Mouse (Mus musculus): ENCODE measurements at regions not wholly inside any gene's neighbourhood (a gene's known extent, or its start where the extent isn't known, plus 50 kb on each side); places are given as distances from the start of the nearest gene placed in this dataset.

- no peak for ATAC-seq (ENCODE audit: insufficient read depth)
Observed at GRCm38 (mm10) chr14:104208855-104209254, 258.9 kb downstream of the Pou4f1 start.

GRCm38 (mm10) chr14:104208040-104208816 is 259.6 kb downstream of the Pou4f1 start:
- TF ChIP-seq EP300 (IDR thresholded peaks at IDR 0.05; ENCODE audit: low read depth) (no peak), CTCF (IDR thresholded peaks at IDR 0.05; ENCODE audit: low read depth) (no peak)
- no peak for DNase-seq (ENCODE audit: low read depth in 3 of 3, low spot score in 3 of 3)
- Histone ChIP-seq H3K4me2 (ENCODE audit: low read depth) (no peak overlapping the region), H3K27ac (no peak overlapping the region), H3K4me1 (replicated peaks; ENCODE audit: control insufficient read depth in 2 of 2, insufficient read depth in 2 of 2, low read length in 1 of 2) (no peaks in the 10 kb centered on the region), H3K4me3 (ENCODE audit: insufficient read depth in 1 of 2, low read depth in 2 of 2, low read length in 2 of 2) (no peak overlapping the region), H3K27me3 (ENCODE audit: control insufficient read depth, insufficient read depth, low read length) (no peaks in the 10 kb centered on the region), H3K9ac (replicated peaks) (no peak overlapping the region), H3K36me3 (replicated peaks; ENCODE audit: control insufficient read depth, insufficient read depth, low read depth) (no peaks in the 10 kb centered on the region), H3K9me3 (ENCODE audit: control insufficient read depth, low read length) (no peaks in the 10 kb centered on the region)
- 63% methylated on average over 7 of the region's 7 CpGs for WGBS (ENCODE audit: insufficient replicate concordance)
- ATAC-seq (ENCODE audit: insufficient read depth), result no peak

More at GRCm38 (mm10) chr14:104208855-104209254, 258.9 kb downstream of the Pou4f1 start:
- no peak for DNase-seq (ENCODE audit: low read depth in 3 of 3, low spot score in 3 of 3)
- H3K4me2 ChIP-seq (ENCODE audit: low read depth), result no peak overlapping the region
- H3K9me3 ChIP-seq (ENCODE audit: control insufficient read depth, low read length), result no peaks in the 10 kb centered on the region
- no peak overlapping the region for H3K27ac ChIP-seq
- TF ChIP-seq EP300 (IDR thresholded peaks at IDR 0.05; ENCODE audit: low read depth) (no peak), CTCF (IDR thresholded peaks at IDR 0.05; ENCODE audit: low read depth) (no peak)
- no peaks in the 10 kb centered on the region for H3K27me3 ChIP-seq (ENCODE audit: control insufficient read depth, insufficient read depth, low read length)
- H3K36me3 ChIP-seq (replicated peaks; ENCODE audit: control insufficient read depth, insufficient read depth, low read depth), result no peaks in the 10 kb centered on the region
- H3K4me1 ChIP-seq (replicated peaks; ENCODE audit: control insufficient read depth in 2 of 2, insufficient read depth in 2 of 2, low read length in 1 of 2), result no peaks in the 10 kb centered on the region
- no peak overlapping the region for H3K9ac ChIP-seq (replicated peaks)
- no peak overlapping the region for H3K4me3 ChIP-seq (ENCODE audit: insufficient read depth in 1 of 2, low read depth in 2 of 2, low read length in 2 of 2)
- WGBS (ENCODE audit: insufficient replicate concordance), result 67% methylated on average over 4 of the region's 4 CpGs

GRCm38 (mm10) chr14:104206602-104207001 is 261.2 kb downstream of the Pou4f1 start:
- Histone ChIP-seq H3K36me3 (replicated peaks; ENCODE audit: control insufficient read depth, insufficient read depth, low read depth) (no peaks in the 10 kb centered on the region), H3K27me3 (ENCODE audit: control insufficient read depth, insufficient read depth, low read length) (no peaks in the 10 kb centered on the region), H3K4me2 (ENCODE audit: low read depth) (no peak overlapping the region), H3K9me3 (ENCODE audit: control insufficient read depth, low read length) (no peaks in the 10 kb centered on the region), H3K4me1 (replicated peaks; ENCODE audit: control insufficient read depth in 2 of 2, insufficient read depth in 2 of 2, low read length in 1 of 2) (no peaks in the 10 kb centered on the region), H3K4me3 (ENCODE audit: insufficient read depth in 1 of 2, low read depth in 2 of 2, low read length in 2 of 2) (no peak overlapping the region), H3K9ac (replicated peaks) (no peak overlapping the region), H3K27ac (no peak overlapping the region)
- TF ChIP-seq EP300 (IDR thresholded peaks at IDR 0.05; ENCODE audit: low read depth) (no peak), CTCF (IDR thresholded peaks at IDR 0.05; ENCODE audit: low read depth) (no peak)
- ATAC-seq (ENCODE audit: insufficient read depth) (no peak), DNase-seq (ENCODE audit: low read depth in 3 of 3, low spot score in 3 of 3) (no peak)
- 33% methylated on average over 2 of the region's 2 CpGs for WGBS (ENCODE audit: insufficient replicate concordance)

- no peaks in the 10 kb centered on the region for H3K9me3 ChIP-seq (ENCODE audit: control insufficient read depth, low read length)
- H3K4me1 ChIP-seq (replicated peaks; ENCODE audit: control insufficient read depth in 2 of 2, insufficient read depth in 2 of 2, low read length in 1 of 2), result no peaks in the 10 kb centered on the region
- H3K36me3 ChIP-seq (replicated peaks; ENCODE audit: control insufficient read depth, insufficient read depth, low read depth), result no peaks in the 10 kb centered on the region
- WGBS (ENCODE audit: insufficient replicate concordance), result 59% methylated on average over 17 of the region's 17 CpGs
- no peak overlapping the region for H3K9ac ChIP-seq (replicated peaks)
- no peak overlapping the region for H3K4me2 ChIP-seq (ENCODE audit: low read depth)
- ATAC-seq (ENCODE audit: insufficient read depth) (no peak), DNase-seq (ENCODE audit: low read depth in 3 of 3, low spot score in 3 of 3) (no peak)
- H3K27me3 ChIP-seq (ENCODE audit: control insufficient read depth, insufficient read depth, low read length), result no peaks in the 10 kb centered on the region
- no peak overlapping the region for H3K4me3 ChIP-seq (ENCODE audit: insufficient read depth in 1 of 2, low read depth in 2 of 2, low read length in 2 of 2)
- H3K27ac ChIP-seq, result no peak overlapping the region
- no peak for TF ChIP-seq EP300 (IDR thresholded peaks at IDR 0.05; ENCODE audit: low read depth)
- no peak for TF ChIP-seq CTCF (IDR thresholded peaks at IDR 0.05; ENCODE audit: low read depth)
Observed at GRCm38 (mm10) chr14:104203239-104203986, 264.4 kb downstream of the Pou4f1 start.

GRCm38 (mm10) chr14:104193198-104193597 is 274.6 kb downstream of the Pou4f1 start:
- ATAC-seq (ENCODE audit: insufficient read depth) (no peak), DNase-seq (ENCODE audit: low read depth in 3 of 3, low spot score in 3 of 3) (no peak)
- Histone ChIP-seq H3K27me3 (ENCODE audit: control insufficient read depth, insufficient read depth, low read length) (no peaks in the 10 kb centered on the region), H3K4me3 (ENCODE audit: insufficient read depth in 1 of 2, low read depth in 2 of 2, low read length in 2 of 2) (no peak overlapping the region), H3K27ac (no peak overlapping the region), H3K4me1 (replicated peaks; ENCODE audit: control insufficient read depth in 2 of 2, insufficient read depth in 2 of 2, low read length in 1 of 2) (no peaks in the 10 kb centered on the region), H3K9ac (replicated peaks) (no peak overlapping the region), H3K4me2 (ENCODE audit: low read depth) (no peak overlapping the region), H3K9me3 (ENCODE audit: control insufficient read depth, low read length) (no peaks in the 10 kb centered on the region), H3K36me3 (replicated peaks; ENCODE audit: control insufficient read depth, insufficient read depth, low read depth) (no peaks in the 10 kb centered on the region)
- TF ChIP-seq EP300 (IDR thresholded peaks at IDR 0.05; ENCODE audit: low read depth) (no peak), CTCF (IDR thresholded peaks at IDR 0.05; ENCODE audit: low read depth) (no peak)
- WGBS (ENCODE audit: insufficient replicate concordance), result 63% methylated on average over 11 of the region's 11 CpGs
